Mouse (Mus musculus) ES-E14 (cell line): ENCODE measurements around the gene Acsm5. TPM values are rescaled to one million over a fixed set of nuclear protein-coding genes. Genes with fewer than 3 reads are reported as not detected.

Experiments
- DNase-seq: peaks from one replicate; pipeline ENCODE4 v3.0.0-alpha.2; 2013; ENCODE audit warnings: low read depth, low spot score
- H3K27ac ChIP-seq: 2 replicates; pipeline ENCODE4 v1.5.1; 2012; ENCODE audit warnings: low read depth, mild to moderate bottlenecking, low read length, moderate library complexity, mixed read lengths; ENCODE audit not compliant: poor library complexity, insufficient read depth, severe bottlenecking
- H3K36me3 ChIP-seq: 2 replicates; pipeline ENCODE4 v1.6.1; 2012; ENCODE audit warnings: mild to moderate bottlenecking, low read length, moderate library complexity, mixed read lengths; ENCODE audit not compliant: control insufficient read depth, poor library complexity, insufficient read depth, severe bottlenecking
- H3K4me1 ChIP-seq, 2 experiments: fragments of 150-350 bp in 1 of 2; sonication (generic) in 1 of 2; 2 replicates each; pipeline ENCODE4 v1.6.1; 2012; ENCODE audit warnings: low read length in 2 of 2, mild to moderate bottlenecking in 1 of 2, mixed read lengths in 1 of 2; ENCODE audit not compliant: control insufficient read depth in 2 of 2, insufficient read depth in 2 of 2, poor library complexity in 1 of 2
- H3K4me3 ChIP-seq, 2 experiments: fragments of 150-350 bp in 1 of 2; sonication (generic) in 1 of 2; 2 replicates each; pipeline ENCODE4 v1.5.1; 2012; ENCODE audit warnings: low read length in 2 of 2, low read depth in 1 of 2, mild to moderate bottlenecking in 1 of 2, mixed read lengths in 1 of 2; ENCODE audit not compliant: insufficient read depth in 1 of 2, poor library complexity in 1 of 2, severe bottlenecking in 1 of 2
- H3K9ac ChIP-seq: 2 replicates; pipeline ENCODE4 v1.6.1; 2012; ENCODE audit warnings: low read depth, mild to moderate bottlenecking, low read length, mixed read lengths; ENCODE audit not compliant: poor library complexity, insufficient read depth, severe bottlenecking
- H3K9me3 ChIP-seq: fragments of 150-350 bp; sonication (generic); 2 replicates; pipeline ENCODE4 v1.6.1; 2012; ENCODE audit warnings: low read depth, mild to moderate bottlenecking, low read length; ENCODE audit not compliant: control insufficient read depth, insufficient read depth
- CHD2 ChIP-seq: IDR thresholded peaks from 2 replicates; pipeline ENCODE4 v1.6.1; 2014; ENCODE audit warnings: mild to moderate bottlenecking, low read depth, low read length, inconsistent platforms
- HCFC1 ChIP-seq: IDR thresholded peaks from 2 replicates; pipeline ENCODE4 v1.6.1; 2012; ENCODE audit warnings: low read length, inconsistent platforms, borderline replicate concordance; ENCODE audit not compliant: insufficient read depth
- MAFK ChIP-seq: IDR thresholded peaks from 2 replicates; pipeline ENCODE4 v1.6.1; 2014; ENCODE audit warnings: mild to moderate bottlenecking, low read depth, low read length, inconsistent platforms; ENCODE audit not compliant: insufficient read depth
- ZC3H11A ChIP-seq: IDR thresholded peaks from 2 replicates; pipeline ENCODE4 v1.6.1; 2012; ENCODE audit warnings: low read depth, mild to moderate bottlenecking, inconsistent platforms, low read length, borderline replicate concordance
- ZNF384 ChIP-seq: IDR thresholded peaks from 2 replicates; pipeline ENCODE4 v1.6.1; 2012; ENCODE audit warnings: low read depth, low read length, inconsistent platforms
- in situ Hi-C, 2 experiments: fragments of 600-800 bp; cut with MboI; formaldehyde crosslinking; loops; one replicate each; pipeline ENCODE4 v1.15.1; 2025; ENCODE audit warnings: low sequenced_read_pairs in 2 of 2, inconsistent platforms in 1 of 2; ENCODE audit not compliant: unreplicated experiment in 2 of 2
- total RNA-seq: library from RNA; depleted of rRNA; stranded (reverse); fragments of 300-350 nt; gene quantifications from 2 replicates; pipeline ENCODE4 v1.2.3, GENCODE M21; 2012; rRNA removed

Acsm5 gene
- total RNA-seq, 1 experiment = not detected

DNA sequence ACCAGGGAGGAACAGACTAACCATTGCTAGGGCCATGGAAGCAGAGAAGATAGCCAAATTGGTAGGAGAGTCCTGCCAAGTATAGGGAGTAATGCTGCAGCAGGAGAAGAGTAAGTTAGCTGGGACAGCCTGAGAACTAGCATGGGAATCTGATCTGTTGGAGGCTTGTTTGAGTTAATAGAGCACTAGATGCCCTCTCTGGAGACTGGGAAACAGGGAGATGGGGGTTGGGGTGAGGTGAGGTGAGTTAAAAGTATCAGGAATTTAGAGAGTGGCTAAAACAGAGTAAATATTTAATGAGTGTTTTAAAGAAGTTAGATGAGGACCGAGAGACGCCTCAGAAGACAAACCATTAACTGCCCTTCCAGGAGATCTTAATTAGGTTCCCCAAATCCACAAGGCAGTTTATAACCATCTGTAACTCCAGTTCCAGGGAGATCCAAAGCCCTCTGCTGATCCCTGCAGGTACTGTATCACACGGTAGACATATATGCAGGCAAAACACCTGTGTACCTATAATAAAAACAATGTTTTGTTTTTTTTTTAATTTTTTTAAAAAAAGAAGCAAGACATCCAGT, 75.4 kb downstream of the Acsm5 start:
- TF ChIP-seq HCFC1 (no peak), MAFK (no peak), ZNF384 (no peak), CHD2 (no peak), ZC3H11A (no peak)
- no peaks in the 10 kb centered on the region for H3K9me3 ChIP-seq
- in situ Hi-C loops = no loop called here
- H3K27ac ChIP-seq = no peak overlapping the region
- H3K36me3 ChIP-seq = no peaks in the 10 kb centered on the region
- no peak for DNase-seq
- no peak overlapping the region for H3K4me3 ChIP-seq
- peaks cover 0 to 5% of the 10 kb centered on the region in 2 experiments; a peak in 1 of 4 replicates for H3K4me1 ChIP-seq
- no peak overlapping the region for H3K9ac ChIP-seq

Other genes starting within 250 kb of the Acsm5 start
- gene Gp2, start 60.2 kb upstream of the Acsm5 start, total RNA-seq = not detected in 2 replicates
- gene Umod, start 40.2 kb upstream of the Acsm5 start, total RNA-seq = not detected in 2 replicates
- gene Pdilt, start 4.0 kb downstream of the Acsm5 start, total RNA-seq = not detected in 2 replicates
- gene Acsm2, start 34.9 kb downstream of the Acsm5 start, total RNA-seq = not detected in 2 replicates
- not detected in 2 replicates for gene Acsm1, start 87.6 kb downstream of the Acsm5 start, total RNA-seq
- 2.2 and 3.2 TPM in 2 replicates for gene Acsm4, start 170.6 kb downstream of the Acsm5 start, total RNA-seq
- gene Thumpd1, start 201.3 kb downstream of the Acsm5 start, total RNA-seq = 60.5 and 64.1 TPM in 2 replicates
- 0.16 TPM in 1 of 2 replicates, not detected in the other for gene Acsm3, start 241.5 kb downstream of the Acsm5 start, total RNA-seq